8 mouse cellular contexts compared by ENCODE assay signal in the genomic region with DNA sequence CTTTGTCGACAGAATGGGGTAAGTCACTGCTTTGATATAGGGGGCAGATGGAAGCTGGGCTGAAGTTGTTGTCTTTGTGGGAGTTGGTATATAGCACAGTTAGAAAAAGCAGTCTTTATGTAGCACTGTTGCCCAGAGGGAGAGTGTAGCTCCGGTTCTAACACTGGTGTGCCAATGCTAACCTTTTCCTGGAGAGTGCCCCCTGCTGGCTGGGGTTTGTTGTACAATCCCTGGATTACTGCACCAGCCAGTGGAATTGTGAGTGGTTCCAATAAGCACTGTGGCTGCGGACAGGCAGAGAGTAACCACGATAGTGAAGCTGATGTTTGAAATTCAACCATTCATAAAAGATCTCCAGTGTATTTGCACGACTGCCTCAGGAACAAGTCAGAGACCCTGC. TPM values are rescaled to one million over a fixed set of nuclear protein-coding genes. Genes with fewer than 3 reads are reported as not detected.
DNase-seq lines count a peak whose midpoint lies in the region; TF ChIP-seq lines count a peak whose summit lies in the region.
"Had no signal": no experiment of that assay in that cellular context is flagged by ENCODE, and none has a peak within 500 bp of the region (broad histone marks: within the 10 kb centered on the region; RNA-seq: fewer than 3 reads in every experiment).

No protein-coding gene starts in this region.

- TF ChIP-seq CTCF in layer of hippocampus, adult 2 months (conservative IDR thresholded peaks at IDR 0.05), result peak; percentile 74
- peak; percentile 66; the same call in 1 of the 2 replicates for TF ChIP-seq CTCF in small intestine, adult 2 months (IDR thresholded peaks at IDR 0.05; ENCODE audit: extremely low read depth, insufficient read length, insufficient replicate concordance, low read depth, low read length)

- no peak for TF ChIP-seq POLR2A in small intestine, adult 2 months (IDR thresholded peaks at IDR 0.05; ENCODE audit: low read depth, low read length)

- H3K4me1 ChIP-seq in small intestine, adult 2 months (ENCODE audit: control insufficient read depth, insufficient read depth, insufficient read length, low read length), result no peaks in the 10 kb centered on the region

- peak in 1 of 2 experiments; percentile 40 for DNase-seq in layer of hippocampus, adult 2 months (ENCODE audit: low spot score in 2 of 2)
- no peak for DNase-seq in layer of hippocampus, adult 8-10 months (ENCODE audit: low spot score in 2 of 2)
- peak; percentile 40 for DNase-seq in MN1 (ENCODE audit: low spot score)
- DNase-seq in c-Kit-positive CD71-positive TER-119-negative erythroid progenitor cells, embryonic 14.5 days (ENCODE audit: low read depth), result peak; percentile 24
- no peak for DNase-seq in left cerebral cortex, adult 18-20 months (ENCODE audit: low spot score in 2 of 2)
- DNase-seq in left cerebral cortex, adult 9 months (ENCODE audit: low spot score in 2 of 2), result no peak
- DNase-seq: cerebellum, adult 2 months had no signal

- WGBS in small intestine, adult 2 months, result 77% methylated on average over 5 of the region's 5 CpGs

- no peak overlapping the region for H3K27ac ChIP-seq in layer of hippocampus, adult 2 months
- H3K27ac ChIP-seq in small intestine, adult 2 months (ENCODE audit: insufficient read depth, low read depth, low read length), result no peak overlapping the region

- no peak overlapping the region for H3K4me3 ChIP-seq in layer of hippocampus, adult 2 months
- no peak overlapping the region for H3K4me3 ChIP-seq in small intestine, adult 2 months (ENCODE audit: low read depth, low read length)

- no peaks in the 10 kb centered on the region for H3K27me3 ChIP-seq in small intestine, adult 2 months (ENCODE audit: control insufficient read depth, insufficient read depth, low read length)

- peaks cover 38% of the 10 kb centered on the region for H3K36me3 ChIP-seq in small intestine, adult 2 months (ENCODE audit: control insufficient read depth, insufficient read depth, low read length)

RNA-seq across cellular contexts. Expression of a gene that starts 31.1 kb away (rescaled TPM):
- total RNA-seq in layer of hippocampus, adult 2 months (2021), result under 1 TPM; 0.20 to 0.39 TPM
- under 1 TPM; 0.31 to 0.54 (median 0.41) TPM for total RNA-seq in layer of hippocampus, adult 8-10 months (2022)
- 18.1 and 33.0 TPM in 2 replicates for polyA plus RNA-seq in small intestine, adult 2 months (2012; rRNA removed)
- total RNA-seq in left cerebral cortex, adult 18-20 months (2021), result 1 to 10 TPM; 1.4 to 1.8 TPM

Comparison
In these comparisons a context has a peak if more than half of its experiments do, and no peak if none do; other contexts are left out.
1. DNase-seq: peak in MN1 (single experiment) and c-Kit-positive CD71-positive TER-119-negative erythroid progenitor cells, embryonic 14.5 days (single experiment); none in layer of hippocampus, adult 8-10 months (0 of 2), left cerebral cortex, adult 18-20 months (0 of 2) and left cerebral cortex, adult 9 months (0 of 2).